Mouse (Mus musculus) olfactory bulb, adult 2 months (tissue): ENCODE data around the gene Acot1.
"Not testable (repeated sequence)": the region's sequence is repeated elsewhere in the genome, so short reads cannot be mapped to it uniquely, and the experiment has no call there.

Experiments
- CTCF ChIP-seq: fragments of 200-500 bp; IDR thresholded peaks from 2 replicates; pipeline ENCODE4 v1.5.1; 2012; ENCODE audit warnings: low read depth, mild to moderate bottlenecking, low read length, moderate library complexity; ENCODE audit not compliant: insufficient read depth
- POLR2A ChIP-seq: fragments of 200-500 bp; IDR thresholded peaks from 2 replicates; pipeline ENCODE4 v1.6.1; 2012; ENCODE audit warnings: mild to moderate bottlenecking, low read depth, low read length, moderate library complexity; ENCODE audit not compliant: insufficient read depth

GRCm38 (mm10) chr12:83999237-83999636 lies 10.1 kb upstream of the Acot1 start:
- TF ChIP-seq CTCF, POLR2A: not testable (repeated sequence)
